Mouse (Mus musculus): ENCODE measurements at regions not wholly inside any gene's neighbourhood (a gene's known extent, or its start where the extent isn't known, plus 50 kb on each side); places are given as distances from the start of the nearest gene placed in this dataset.

DNA sequence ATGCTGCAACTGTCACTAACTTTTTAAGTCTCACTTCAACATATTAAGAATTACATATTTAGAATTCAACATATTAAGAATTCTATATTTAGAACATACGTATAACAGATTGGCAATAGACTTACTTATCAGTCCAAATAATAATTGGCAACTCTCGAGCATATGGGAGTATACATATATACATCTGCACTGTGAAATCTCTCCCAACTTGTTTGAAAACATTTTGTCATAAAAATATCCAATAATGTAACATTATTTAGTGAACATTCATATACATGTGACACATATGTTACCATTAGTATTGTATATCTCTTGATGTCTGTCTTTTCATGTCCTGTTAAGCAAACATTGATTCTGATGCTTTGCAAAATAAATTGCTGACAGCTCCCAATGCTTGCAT, 768.8 kb upstream of the Cdh18 start:
- no peaks in the 10 kb centered on the region for H3K27me3 ChIP-seq
- no peaks in the 10 kb centered on the region for H3K9me3 ChIP-seq (replicated peaks)
- no peak overlapping the region for H3K4me3 ChIP-seq
- H3K27ac ChIP-seq: no peak overlapping the region
- H3K9ac ChIP-seq: no peak overlapping the region
- 84% methylated on average over 2 of the region's 2 CpGs for WGBS
- no peaks in the 10 kb centered on the region for H3K36me3 ChIP-seq
- no peaks in the 10 kb centered on the region for H3K4me1 ChIP-seq
- ATAC-seq (ENCODE audit: low FRiP score): no peak
- H3K4me2 ChIP-seq (replicated peaks): no peak overlapping the region

DNA sequence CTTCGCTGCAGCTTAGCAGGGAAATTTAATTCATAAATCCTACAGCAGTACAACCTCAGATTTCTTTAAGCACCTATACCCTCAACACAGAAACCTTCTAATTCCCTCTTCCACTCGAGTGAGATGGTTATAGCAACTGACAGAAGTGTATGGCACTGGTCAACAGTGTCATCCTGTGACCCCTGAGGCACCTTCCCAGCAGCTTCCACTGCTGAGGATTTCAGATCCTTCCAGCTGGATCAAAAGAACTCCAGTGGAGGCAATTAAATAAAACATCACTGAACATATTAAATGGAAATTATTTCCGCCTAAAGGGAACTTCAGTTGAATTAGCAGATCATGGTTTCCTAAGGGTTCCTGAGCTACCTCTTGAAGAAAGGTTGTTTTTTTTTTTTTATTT, 768.1 kb upstream of the Cdh18 start:
- Histone ChIP-seq H3K27me3 (no peaks in the 10 kb centered on the region), H3K36me3 (no peaks in the 10 kb centered on the region), H3K4me2 (replicated peaks) (no peak overlapping the region), H3K4me1 (no peaks in the 10 kb centered on the region), H3K9me3 (replicated peaks) (no peaks in the 10 kb centered on the region), H3K9ac (no peak overlapping the region), H3K4me3 (no peak overlapping the region), H3K27ac (no peak overlapping the region)
- 66% methylated on average over 3 of the region's 3 CpGs for WGBS
- peak; percentile 35; the same call in 1 of the 2 replicates for ATAC-seq (ENCODE audit: low FRiP score)
